Mouse (Mus musculus) CH12.LX (cell line): ENCODE data around the gene Mrps16. TPM values are rescaled to one million over a fixed set of nuclear protein-coding genes. Genes with fewer than 3 reads are reported as not detected.

ENCODE experiments used
- DNase-seq: peaks from one replicate; pipeline ENCODE4 v3.0.0-alpha.2; 2013; ENCODE audit errors: extremely low read depth
- H3K27ac ChIP-seq: 2 replicates; pipeline ENCODE4 v1.5.1; 2012; ENCODE audit warnings: low read depth, mild to moderate bottlenecking, control low read depth, moderate library complexity; ENCODE audit not compliant: insufficient read depth
- H3K27me3 ChIP-seq: replicated peaks from 2 replicates; pipeline ENCODE3; 2012; ENCODE audit warnings: inconsistent platforms
- H3K36me3 ChIP-seq, 2 experiments: replicated peaks in 1 of 2; 2 replicates each; pipeline versions ENCODE3 to v1.6.1; 2012; ENCODE audit warnings: inconsistent platforms in 1 of 2, low read length in 1 of 2, mild to moderate bottlenecking in 1 of 2, mixed read lengths in 1 of 2, moderate library complexity in 1 of 2; ENCODE audit not compliant: control insufficient read depth in 1 of 2, insufficient read depth in 1 of 2
- H3K4me1 ChIP-seq, 2 experiments: 2 replicates each; pipeline ENCODE4 v1.6.1; 2012; ENCODE audit warnings: inconsistent platforms in 1 of 2, moderate library complexity in 1 of 2; ENCODE audit not compliant: insufficient read depth in 2 of 2, control insufficient read depth in 1 of 2
- H3K4me2 ChIP-seq: 2 replicates; pipeline ENCODE4 v1.6.1; 2012; ENCODE audit warnings: low read depth, mild to moderate bottlenecking, control low read depth; ENCODE audit not compliant: poor library complexity, insufficient read depth, severe bottlenecking
- H3K4me3 ChIP-seq, 3 experiments: fragments of 150-350 bp in 1 of 3; sonication (generic) in 1 of 3; replicated peaks in 1 of 3; 2 replicates each; pipeline versions ENCODE3 to v1.5.1; 2011 to 2012; ENCODE audit warnings: low read depth in 2 of 3, low read length in 2 of 3, mild to moderate bottlenecking in 2 of 3, moderate library complexity in 2 of 3, control low read depth in 1 of 3, improper control_type of control experiment in 1 of 3, inconsistent platforms in 1 of 3, mixed read lengths in 1 of 3; ENCODE audit not compliant: poor library complexity in 1 of 3
- H3K79me2 ChIP-seq: replicated peaks from 2 replicates; pipeline ENCODE4 v1.6.1; 2012; ENCODE audit warnings: mild to moderate bottlenecking, moderate library complexity; ENCODE audit not compliant: control insufficient read depth, poor library complexity, insufficient read depth, severe bottlenecking; ENCODE audit errors: extremely low read depth
- H3K9ac ChIP-seq: 2 replicates; pipeline ENCODE4 v1.6.1; 2012; ENCODE audit warnings: low read depth, mild to moderate bottlenecking, control low read depth, moderate library complexity; ENCODE audit not compliant: insufficient read depth
- H3K9me3 ChIP-seq: replicated peaks from 2 replicates; pipeline ENCODE3; 2012; ENCODE audit warnings: low read length, inconsistent platforms, mixed read lengths
- BHLHE40 ChIP-seq: IDR thresholded peaks from 2 replicates; pipeline ENCODE4 v1.6.1; 2011; ENCODE audit warnings: mild to moderate bottlenecking, low read depth, low read length, improper control_type of control experiment
- CHD1 ChIP-seq: IDR thresholded peaks from 2 replicates; pipeline ENCODE4 v1.6.1; 2012; ENCODE audit warnings: low read depth, low read length, improper control_type of control experiment, inconsistent platforms
- CHD2 ChIP-seq: IDR thresholded peaks from 2 replicates; pipeline ENCODE4 v1.6.1; 2011; ENCODE audit warnings: low read length, improper control_type of control experiment
- CTCF ChIP-seq, 2 experiments: IDR thresholded peaks in 1 of 2; conservative IDR thresholded peaks in 1 of 2; 2 replicates each; pipeline ENCODE4 v1.5.1; 2011 to 2012; ENCODE audit warnings: low read depth in 2 of 2, low read length in 2 of 2, improper control_type of control experiment in 1 of 2, inconsistent platforms in 1 of 2, mild to moderate bottlenecking in 1 of 2, moderate library complexity in 1 of 2
- E2F4 ChIP-seq: IDR thresholded peaks from 2 replicates; pipeline ENCODE4 v1.6.1; 2011; ENCODE audit warnings: low read depth, low read length, improper control_type of control experiment; ENCODE audit not compliant: insufficient replicate concordance
- ELF1 ChIP-seq: IDR thresholded peaks from 2 replicates; pipeline ENCODE4 v1.6.1; 2014; ENCODE audit warnings: low read depth, mild to moderate bottlenecking, inconsistent platforms, low read length, improper control_type of control experiment
- EP300 ChIP-seq: IDR thresholded peaks from 2 replicates; pipeline ENCODE4 v1.6.1; 2011; ENCODE audit warnings: low read length, improper control_type of control experiment
- ETS1 ChIP-seq: conservative IDR thresholded peaks from 2 replicates; pipeline ENCODE4 v1.6.1; 2012; ENCODE audit warnings: low read depth, mild to moderate bottlenecking, inconsistent platforms, low read length, improper control_type of control experiment, moderate library complexity
- GABPA ChIP-seq: IDR thresholded peaks from 2 replicates; pipeline ENCODE4 v1.6.1; 2012; ENCODE audit warnings: low read depth, low read length, improper control_type of control experiment, inconsistent platforms; ENCODE audit not compliant: insufficient replicate concordance
- HCFC1 ChIP-seq: IDR thresholded peaks from 2 replicates; pipeline ENCODE4 v1.6.1; 2012; ENCODE audit warnings: low read depth, mild to moderate bottlenecking, inconsistent platforms, low read length, improper control_type of control experiment
- IRF4 ChIP-seq: IDR thresholded peaks from 2 replicates; pipeline ENCODE4 v1.6.1; 2014; ENCODE audit warnings: low read depth, mild to moderate bottlenecking, inconsistent platforms, low read length, improper control_type of control experiment
- JUN ChIP-seq: IDR thresholded peaks from 2 replicates; pipeline ENCODE4 v1.6.1; 2011; ENCODE audit warnings: low read depth, mild to moderate bottlenecking, low read length, improper control_type of control experiment, moderate library complexity; ENCODE audit not compliant: insufficient read depth
- JUND ChIP-seq: conservative IDR thresholded peaks from 2 replicates; pipeline ENCODE4 v1.6.1; 2011; ENCODE audit warnings: low read depth, low read length, improper control_type of control experiment
- KAT2A ChIP-seq: IDR thresholded peaks from 2 replicates; pipeline ENCODE4 v1.6.1; 2012; ENCODE audit warnings: low read length, improper control_type of control experiment, inconsistent platforms; ENCODE audit not compliant: insufficient replicate concordance
- MAFK ChIP-seq: IDR thresholded peaks from 2 replicates; pipeline ENCODE4 v1.6.1; 2011; ENCODE audit warnings: low read length, improper control_type of control experiment; ENCODE audit not compliant: insufficient replicate concordance
- MAX ChIP-seq: IDR thresholded peaks from 2 replicates; pipeline ENCODE4 v1.6.1; 2011; ENCODE audit warnings: low read length, improper control_type of control experiment
- MAZ ChIP-seq: IDR thresholded peaks from 2 replicates; pipeline ENCODE4 v1.6.1; 2012; ENCODE audit warnings: low read depth, mild to moderate bottlenecking, inconsistent platforms, low read length, improper control_type of control experiment, moderate library complexity
- MEF2A ChIP-seq: IDR thresholded peaks from 2 replicates; pipeline ENCODE4 v1.6.1; 2014; ENCODE audit warnings: low read depth, mild to moderate bottlenecking, inconsistent platforms, low read length, improper control_type of control experiment, borderline replicate concordance
- MXI1 ChIP-seq: IDR thresholded peaks from 2 replicates; pipeline ENCODE4 v1.6.1; 2011; ENCODE audit warnings: mild to moderate bottlenecking, low read depth, low read length, improper control_type of control experiment
- MYC ChIP-seq: IDR thresholded peaks from 2 replicates; pipeline ENCODE4 v1.6.1; 2011; ENCODE audit warnings: low read depth, mild to moderate bottlenecking, improper control_type of control experiment, low read length
- NELFE ChIP-seq: IDR thresholded peaks from 2 replicates; pipeline ENCODE4 v1.6.1; 2011; ENCODE audit warnings: low read depth, low read length, improper control_type of control experiment
- NRF1 ChIP-seq: IDR thresholded peaks from 2 replicates; pipeline ENCODE4 v1.6.1; 2014; ENCODE audit warnings: low read depth, mild to moderate bottlenecking, inconsistent platforms, low read length, improper control_type of control experiment, moderate library complexity
- PAX5 ChIP-seq: IDR thresholded peaks from 2 replicates; pipeline ENCODE4 v1.6.1; 2012; ENCODE audit warnings: low read length, inconsistent platforms, mixed read lengths
- POLR2A ChIP-seq: IDR thresholded peaks from 2 replicates; pipeline ENCODE4 v1.6.1; 2011; ENCODE audit warnings: low read depth, mild to moderate bottlenecking, improper control_type of control experiment, low read length
- POLR2AphosphoS2 ChIP-seq: IDR thresholded peaks from 2 replicates; pipeline ENCODE4 v1.6.1; 2011; ENCODE audit warnings: low read depth, low read length, improper control_type of control experiment
- RAD21 ChIP-seq: IDR thresholded peaks from 2 replicates; pipeline ENCODE4 v1.6.1; 2011; ENCODE audit warnings: low read depth, mild to moderate bottlenecking, low read length, improper control_type of control experiment, moderate library complexity
- RCOR1 ChIP-seq: conservative IDR thresholded peaks from 2 replicates; pipeline ENCODE4 v1.6.1; 2012; ENCODE audit warnings: low read depth, mild to moderate bottlenecking, inconsistent platforms, low read length, improper control_type of control experiment
- SIN3A ChIP-seq: IDR thresholded peaks from 2 replicates; pipeline ENCODE4 v1.6.1; 2012; ENCODE audit warnings: low read length, improper control_type of control experiment, inconsistent platforms
- SMC3 ChIP-seq: IDR thresholded peaks from 2 replicates; pipeline ENCODE4 v1.6.1; 2011; ENCODE audit warnings: low read depth, low read length, improper control_type of control experiment
- TBP ChIP-seq: conservative IDR thresholded peaks from 2 replicates; pipeline ENCODE4 v1.6.1; 2011; ENCODE audit warnings: low read depth, low read length, improper control_type of control experiment
- TCF12 ChIP-seq: IDR thresholded peaks from 2 replicates; pipeline ENCODE4 v1.6.1; 2014; ENCODE audit warnings: low read depth, mild to moderate bottlenecking, inconsistent platforms, low read length, improper control_type of control experiment
- UBTF ChIP-seq: IDR thresholded peaks from 2 replicates; pipeline ENCODE4 v1.6.1; 2012; ENCODE audit warnings: low read depth, mild to moderate bottlenecking, inconsistent platforms, low read length, improper control_type of control experiment, moderate library complexity
- USF1 ChIP-seq: IDR thresholded peaks from 2 replicates; pipeline ENCODE4 v1.6.1; 2014; ENCODE audit warnings: low read depth, mild to moderate bottlenecking, inconsistent platforms, low read length, improper control_type of control experiment
- USF2 ChIP-seq: conservative IDR thresholded peaks from 2 replicates; pipeline ENCODE4 v1.6.1; 2011; ENCODE audit warnings: low read depth, low read length, improper control_type of control experiment
- ZC3H11A ChIP-seq: IDR thresholded peaks from 2 replicates; pipeline ENCODE4 v1.6.1; 2012; ENCODE audit warnings: low read depth, mild to moderate bottlenecking, inconsistent platforms, low read length, improper control_type of control experiment
- ZKSCAN1 ChIP-seq: IDR thresholded peaks from 2 replicates; pipeline ENCODE4 v1.6.1; 2012; ENCODE audit warnings: low read depth, inconsistent platforms, low read length, improper control_type of control experiment, borderline replicate concordance
- ZMIZ1 ChIP-seq: IDR thresholded peaks from 2 replicates; pipeline ENCODE4 v1.6.1; 2012; ENCODE audit warnings: low read depth, mild to moderate bottlenecking, inconsistent platforms, low read length, improper control_type of control experiment
- ZNF384 ChIP-seq: IDR thresholded peaks from 2 replicates; pipeline ENCODE4 v1.6.1; 2012; ENCODE audit warnings: low read depth, low read length, improper control_type of control experiment, inconsistent platforms
- dilution Hi-C: fragments of 300-500 bp; cut with MboI; formaldehyde crosslinking; loops from 2 replicates; pipeline ENCODE4 v1.14.3; 2020; ENCODE audit warnings: low sequenced_read_pairs; ENCODE audit not compliant: extremely low pct_unique_long_range_greater_than_20kb, extremely low pct_ligation_motif_present
- in situ Hi-C: fragments of 300-500 bp; cut with MboI; formaldehyde crosslinking; loops from 3 replicates; pipeline ENCODE4 v1.14.3; 2019; ENCODE audit warnings: low sequenced_read_pairs, low pct_ligation_motif_present, low pct_unique_long_range_greater_than_20kb, mixed read lengths
- polyA plus RNA-seq: library from polyadenylated mRNA; unstranded; fragments of >175 nt; gene quantifications from 2 replicates; pipeline ENCODE4 v1.2.1, GENCODE M21; 2012; ENCODE audit warnings: low read depth; ENCODE audit not compliant: insufficient read length
- total RNA-seq, 2 experiments: library from RNA; depleted of rRNA; stranded (reverse); fragments of 300-350 nt in 1 of 2; fragments of >200 nt in 1 of 2; gene quantifications; 2 replicates each; pipeline ENCODE4 v1.2.3; 2012 to 2014

Mrps16 gene
- total and polyA plus RNA-seq, 3 experiments, result 97.2 to 112 (median 110) TPM

DNA sequence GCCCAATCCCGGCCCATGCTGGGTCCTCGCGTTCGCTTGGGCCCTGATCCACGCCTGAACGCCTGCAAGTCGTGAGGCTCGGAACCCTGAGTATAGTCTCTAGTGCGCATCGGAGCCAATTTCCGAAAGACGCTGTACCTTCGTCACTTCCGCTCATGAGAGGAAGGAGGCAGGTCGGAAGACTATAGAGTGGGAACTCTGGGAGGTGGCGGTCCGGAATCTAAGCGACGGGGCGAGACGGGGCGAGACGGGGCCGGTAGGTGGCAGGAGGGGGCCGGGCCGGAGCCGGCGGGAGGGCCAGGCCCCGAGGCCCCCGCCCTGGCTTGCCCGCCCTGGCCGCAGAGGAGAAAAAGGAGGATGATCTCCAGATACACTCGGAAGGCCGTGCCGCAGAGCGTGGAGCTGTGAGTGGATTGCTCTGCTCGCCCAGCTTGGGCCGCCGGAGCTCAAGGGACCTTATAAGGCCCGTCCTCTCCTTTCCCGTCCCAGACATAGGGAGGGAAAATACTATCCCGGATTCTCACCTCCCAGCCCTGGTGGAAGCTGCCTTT, 45.4 kb downstream of the Mrps16 start, which contains the start of the genes Ecd and Fam149b:
TSS of gene Ecd (minus strand) at position 131 of the 551 bp plus-strand sequence.
TSS of gene Fam149b (plus strand) at position 172 of the 551 bp plus-strand sequence.
- peak within 1 kb of the TSS; percentile 63 for H3K27ac ChIP-seq
- DNase-seq, result peak; percentile 97
- in situ Hi-C loops (loop anchor here (5.0 kb wide), 2 partner anchors 39 to 84 kb away; partner anchors contain the start of gene Dnajc9), dilution Hi-C loops (no loop called here)
- H3K9me3 ChIP-seq, result no peaks in the 10 kb centered on the region
- TF ChIP-seq NRF1 (peak; percentile 48; the same call in 1 of the 2 replicates), IRF4 (peak; percentile 80), CHD2 (no peak), TBP (peak; percentile 90), RCOR1 (no peak), KAT2A (peak; percentile 92; the same call in 1 of the 2 replicates), HCFC1 (peak; percentile 95), BHLHE40 (no peak), USF2 (no peak), ZNF384 (no peak), MAFK (no peak), MAZ (peak; percentile 80; the same call in 1 of the 2 replicates), ZC3H11A (no peak), E2F4 (no peak), SMC3 (peak; percentile 56), MXI1 (peak; percentile 93), USF1 (no peak), CTCF (conservative IDR thresholded peaks at IDR 0.05 in 1 of 2, IDR thresholded peaks at IDR 0.05 in 1 of 2; ENCODE audit: low read depth in 2 of 2, low read length in 2 of 2) (peak in 1 of 2 experiments; percentile 81; a peak in 2 of 4 replicates), ZKSCAN1 (no peak), POLR2A (peak; percentile 91), MAX (peak; percentile 80; the same call in 1 of the 2 replicates), UBTF (peak; percentile 93), NELFE (peak; percentile 81), MEF2A (peak; percentile 77), CHD1 (no peak), POLR2AphosphoS2 (peak; percentile 72; the same call in 1 of the 2 replicates), JUN (no peak), ETS1 (no peak), TCF12 (peak; percentile 96), JUND (no peak), MYC (peak; percentile 91), ZMIZ1 (0 out of 2 replicates have a peak, but pooled peaks have one; percentile 51), GABPA (peak; percentile 25; the same call in 1 of the 2 replicates), EP300 (no peak), RAD21 (peak; percentile 60), ELF1 (peak; percentile 82), SIN3A (peak; percentile 95), PAX5 (no peak)
- H3K4me1 ChIP-seq, result peaks cover 8 to 32% of the 10 kb centered on the region in 2 experiments; a peak in 3 of 4 replicates
- H3K79me2 ChIP-seq, result peaks cover 31% of the 10 kb centered on the region
- H3K27me3 ChIP-seq, result no peaks in the 10 kb centered on the region
- peaks cover 16 to 49% of the 10 kb centered on the region in 2 experiments for H3K36me3 ChIP-seq
- peak within 1 kb of the TSS; percentile 95 for H3K4me2 ChIP-seq
- peak within 1 kb of the TSS; percentile 81 to 90 (median 88) for H3K4me3 ChIP-seq
- peak within 1 kb of the TSS; percentile 97 for H3K9ac ChIP-seq
